Mouse (Mus musculus) cerebellum, postnatal 36 days (tissue): ENCODE results near the gene Rhbdd1.

Experiments used
- DNase-seq, 2 experiments: peaks; one replicate each; pipeline ENCODE4 v3.0.0; 2021 to 2022; ENCODE audit warnings: mixed read lengths in 2 of 2

Rhbdd1 gene

DNA sequence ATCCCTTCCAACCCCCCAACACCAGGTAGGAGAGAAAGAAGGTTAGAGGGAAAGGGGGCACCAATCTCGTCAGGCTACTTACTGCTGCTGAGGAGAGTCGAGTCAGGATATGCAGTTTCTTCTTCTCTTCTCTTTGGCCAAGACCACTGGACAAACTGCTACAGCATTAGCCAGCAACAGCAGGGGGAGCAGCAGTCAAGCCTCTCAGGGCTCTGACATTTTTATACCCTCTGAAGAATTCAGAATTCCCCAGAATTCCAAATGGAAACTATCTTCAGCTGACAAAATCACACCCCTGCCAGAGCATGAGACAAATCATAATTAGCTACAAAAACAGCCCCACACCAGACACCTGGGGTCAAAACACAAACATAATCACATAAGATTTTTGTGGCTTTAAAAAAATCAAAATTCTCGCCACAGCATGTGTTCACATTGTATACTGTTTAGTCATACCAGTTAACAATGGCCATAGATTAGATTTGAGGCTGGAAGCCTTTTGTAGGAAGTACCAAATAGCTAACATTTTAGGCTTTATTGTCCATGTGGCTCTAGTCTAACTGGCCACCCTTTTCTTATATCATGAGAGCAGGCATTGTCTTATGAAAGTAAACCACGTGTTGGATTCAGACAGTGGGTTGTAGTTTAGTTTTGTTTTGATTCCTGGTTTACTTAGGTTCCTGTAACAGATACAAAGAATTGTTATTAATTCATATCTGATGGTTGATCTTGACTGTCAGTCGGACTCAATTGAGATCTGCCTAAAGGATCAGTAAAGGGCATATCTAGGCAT is 55.6 kb downstream of the Rhbdd1 start:
- DNase-seq = no peak

DNA sequence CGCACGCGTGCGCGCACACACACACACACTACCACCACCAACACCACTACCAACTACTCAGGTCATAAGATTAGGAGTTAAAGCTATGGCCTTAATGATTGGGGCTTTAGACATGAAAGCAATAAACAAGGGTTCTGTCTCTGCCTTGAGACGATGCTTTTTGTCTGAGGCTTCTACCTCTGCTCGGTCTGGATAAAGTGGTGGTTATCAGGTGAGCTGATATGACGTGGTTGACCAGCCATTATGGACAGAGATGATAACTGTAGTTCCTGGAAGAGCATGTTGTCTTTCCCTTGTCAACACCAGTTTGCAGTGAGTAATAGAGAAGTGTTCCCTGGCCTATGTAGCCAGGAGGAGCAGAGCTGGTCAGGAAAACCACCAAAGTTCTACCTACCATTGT is 57.7 kb downstream of the Rhbdd1 start:
- DNase-seq = no peak

DNA sequence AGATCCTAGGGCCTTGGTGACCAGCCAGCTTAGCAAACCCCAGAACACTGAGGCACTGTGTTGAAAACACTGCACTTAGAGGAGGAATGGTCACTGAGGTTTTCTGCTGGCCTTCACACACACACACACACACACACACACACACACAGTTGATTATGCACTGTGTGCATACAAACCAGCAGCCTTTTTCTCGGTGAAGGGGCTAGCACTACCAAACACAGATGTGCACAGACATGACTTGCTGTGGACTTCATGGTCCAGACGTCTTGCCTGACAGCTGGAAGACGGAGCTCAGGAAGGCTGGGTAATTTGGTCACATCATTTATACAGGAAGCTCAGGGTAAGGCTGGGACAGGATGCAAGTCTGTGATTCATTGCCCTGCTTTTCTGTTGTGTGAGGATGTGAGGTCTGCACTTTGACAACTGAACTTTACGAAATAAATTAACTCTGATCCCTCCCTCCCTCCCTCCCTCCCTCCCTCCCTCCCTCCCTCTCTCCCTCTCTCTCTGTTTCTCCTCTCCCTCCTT is 58.6 kb downstream of the Rhbdd1 start:
- DNase-seq = no peak

DNA sequence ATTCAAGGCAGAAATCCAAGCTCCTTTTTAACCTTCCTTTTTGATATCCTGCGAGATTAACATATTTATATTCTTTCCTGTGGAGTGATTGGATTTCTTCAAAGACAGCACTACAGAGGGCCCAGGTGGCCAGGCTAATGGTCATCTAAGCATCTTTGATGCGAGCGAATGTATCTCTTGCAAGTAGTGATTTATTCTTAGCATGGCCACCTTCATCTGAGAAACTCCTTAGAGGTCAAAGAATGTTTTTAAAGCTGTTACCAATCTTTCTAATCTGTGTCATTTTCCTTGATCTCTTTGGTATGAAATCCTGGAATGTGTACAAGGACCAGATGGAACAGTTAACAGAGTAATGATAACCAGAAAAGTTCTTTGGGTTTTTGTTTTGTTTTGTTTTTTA is 59.2 kb downstream of the Rhbdd1 start:
- DNase-seq = no peak

DNA sequence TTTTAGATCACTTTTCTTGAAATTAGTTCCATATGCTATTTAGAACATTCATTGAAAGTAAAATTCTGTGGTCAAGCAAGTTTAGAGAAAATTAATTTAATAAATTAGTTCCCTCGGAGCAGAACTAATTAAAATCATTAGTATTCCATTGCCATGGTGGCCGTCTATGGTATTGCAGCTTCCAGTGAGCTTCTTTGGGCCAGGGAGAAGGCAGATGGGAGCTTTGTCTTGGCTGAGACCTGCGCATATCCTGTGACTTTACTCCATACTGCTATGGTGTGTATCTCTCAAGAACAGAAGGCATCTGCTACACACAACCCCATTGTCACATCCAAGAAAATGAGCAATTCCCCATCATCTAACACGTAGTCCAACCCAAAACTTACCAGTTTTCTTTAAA is 65.7 kb downstream of the Rhbdd1 start:
- DNase-seq = no peak

DNA sequence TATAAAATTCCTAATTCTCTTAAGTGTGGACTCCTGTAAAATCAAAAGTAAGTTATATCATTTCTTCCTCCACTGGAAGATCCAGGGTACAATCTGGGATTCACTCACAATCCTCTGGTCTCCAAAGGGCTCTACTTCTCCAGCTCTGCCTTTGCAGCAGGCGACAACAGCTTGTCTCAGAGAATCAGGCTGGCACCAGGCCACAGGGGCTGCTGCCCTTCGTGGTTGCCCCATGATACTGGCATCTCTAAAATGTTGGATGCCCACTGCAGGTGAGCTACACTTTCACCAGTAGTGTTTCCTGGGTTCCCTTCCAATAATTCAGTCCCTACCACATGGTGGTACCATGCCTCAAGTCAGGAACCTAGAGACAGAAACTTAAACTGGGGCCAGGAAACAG is 67.9 kb downstream of the Rhbdd1 start:
- no peak for DNase-seq

DNA sequence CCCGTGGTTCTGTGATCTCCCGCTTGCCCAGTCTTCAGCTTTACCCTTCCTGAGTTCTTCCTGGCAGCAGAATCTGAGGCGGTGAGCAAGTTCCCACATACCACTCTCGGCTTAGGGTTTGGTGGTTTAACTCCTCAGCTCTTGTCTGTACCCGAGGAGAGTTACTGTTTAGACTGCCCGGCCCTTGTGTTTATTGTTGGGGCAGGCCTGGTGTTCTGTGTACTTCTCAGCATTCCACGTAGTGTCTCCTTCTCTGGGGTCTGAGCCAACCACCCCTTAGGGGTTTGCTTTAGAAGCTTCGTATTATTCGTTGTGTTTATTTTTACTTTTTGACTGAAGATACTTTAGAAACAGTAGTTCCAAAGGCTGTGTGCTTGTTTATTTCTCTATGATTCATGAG is 68.8 kb downstream of the Rhbdd1 start:
- DNase-seq = no peak

DNA sequence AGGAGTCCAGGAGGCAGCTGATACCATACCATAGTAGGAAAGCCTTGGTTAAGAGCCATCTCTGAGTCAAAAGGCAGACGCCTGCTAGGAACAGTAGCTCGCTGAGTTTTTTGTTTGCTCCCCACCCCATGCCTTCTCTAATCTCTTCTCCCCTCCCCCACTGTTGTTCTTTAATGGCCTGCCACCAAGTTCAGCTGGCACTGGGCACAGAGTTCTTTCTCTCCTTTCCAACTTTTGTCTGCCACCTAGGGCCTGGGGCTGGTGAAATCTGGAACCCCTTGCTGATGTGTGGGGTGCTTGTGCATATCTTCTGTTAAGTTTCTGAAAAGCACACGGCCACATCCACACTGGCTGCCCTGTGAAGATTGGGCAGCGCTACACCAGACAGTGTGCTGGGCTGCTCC is 69.6 kb downstream of the Rhbdd1 start:
- DNase-seq = no peak

DNA sequence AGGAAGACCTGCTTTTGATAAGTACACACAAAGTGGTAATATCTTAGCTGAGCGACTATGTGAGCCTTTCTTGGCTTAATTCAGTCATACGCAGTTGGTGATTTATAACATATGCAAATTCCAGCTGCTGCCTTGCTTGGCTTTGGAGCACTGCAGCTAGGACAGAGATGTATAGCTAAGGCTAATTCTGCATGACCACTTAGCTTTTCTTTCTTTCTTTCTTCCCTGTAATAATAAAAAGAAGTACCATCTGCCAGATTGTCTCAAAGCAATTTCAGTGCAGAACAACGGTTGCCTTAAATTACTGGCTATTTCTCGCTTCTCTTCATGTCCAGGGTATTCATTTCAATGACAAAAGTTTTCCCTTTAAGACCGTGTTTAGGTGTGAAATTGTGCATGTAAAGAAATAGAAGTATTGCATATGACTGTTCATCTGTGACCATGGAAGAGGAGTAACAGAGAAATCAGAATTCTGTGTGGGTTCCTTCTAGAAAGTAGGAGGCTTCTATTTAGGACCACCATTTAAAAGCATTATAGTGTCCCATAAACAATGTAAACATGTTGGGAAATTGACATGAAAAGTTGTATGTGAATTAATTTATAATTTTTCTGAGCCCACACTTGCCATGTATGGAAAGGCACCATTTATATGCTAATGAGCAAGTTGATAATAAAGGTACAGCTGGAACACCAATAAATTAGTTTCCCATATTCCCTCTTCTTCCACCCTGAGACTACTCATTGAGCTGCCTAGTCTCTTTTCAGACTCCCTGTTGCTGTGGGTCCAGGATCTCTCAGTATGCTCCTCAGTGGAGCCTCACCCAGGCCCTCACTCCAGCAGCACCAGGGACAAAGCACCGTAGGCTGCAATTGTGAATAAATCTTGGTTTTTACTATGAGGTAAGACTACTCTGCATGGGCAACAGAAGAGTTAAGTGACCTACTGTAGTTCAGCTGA is 70.8 kb downstream of the Rhbdd1 start:
- DNase-seq = no peak

DNA sequence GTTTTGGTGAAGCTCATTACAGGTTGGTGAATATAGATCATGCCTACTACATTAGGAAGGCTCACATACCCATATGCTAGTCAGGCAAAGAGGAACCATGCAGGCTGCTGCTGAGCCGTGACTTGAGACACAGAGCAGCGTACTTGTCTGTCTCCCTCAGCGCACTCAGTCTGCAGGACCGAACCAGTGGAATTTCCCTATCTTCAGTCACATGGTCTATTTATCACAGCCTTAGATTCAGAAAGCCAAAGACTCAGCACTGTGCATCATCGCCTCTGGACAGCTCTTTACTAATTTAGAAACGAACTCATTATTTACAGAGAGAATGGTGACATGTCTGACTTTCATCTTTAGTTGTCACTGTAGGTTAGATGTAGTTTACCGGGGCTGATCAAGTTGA is 73.1 kb downstream of the Rhbdd1 start:
- DNase-seq = no peak

DNA sequence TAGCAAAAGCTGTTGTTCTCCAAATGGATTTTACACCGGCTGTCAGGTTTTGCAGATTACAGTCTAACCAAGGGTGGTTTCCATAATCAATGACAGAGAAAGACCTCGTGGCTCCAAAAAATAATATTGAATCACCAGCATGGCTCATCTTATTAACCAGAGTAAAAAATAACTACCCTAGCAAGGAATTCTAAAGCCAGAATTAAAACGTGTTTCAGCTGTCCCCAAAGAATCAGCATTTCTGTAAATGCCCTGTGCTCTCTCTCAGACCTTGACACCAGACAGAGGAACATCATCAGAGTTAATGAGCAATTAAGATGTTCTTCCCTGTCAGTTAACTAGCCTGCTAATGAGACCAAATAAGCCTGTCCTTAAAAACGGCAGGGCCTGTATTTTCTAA is 79.1 kb downstream of the Rhbdd1 start:
- no peak for DNase-seq

DNA sequence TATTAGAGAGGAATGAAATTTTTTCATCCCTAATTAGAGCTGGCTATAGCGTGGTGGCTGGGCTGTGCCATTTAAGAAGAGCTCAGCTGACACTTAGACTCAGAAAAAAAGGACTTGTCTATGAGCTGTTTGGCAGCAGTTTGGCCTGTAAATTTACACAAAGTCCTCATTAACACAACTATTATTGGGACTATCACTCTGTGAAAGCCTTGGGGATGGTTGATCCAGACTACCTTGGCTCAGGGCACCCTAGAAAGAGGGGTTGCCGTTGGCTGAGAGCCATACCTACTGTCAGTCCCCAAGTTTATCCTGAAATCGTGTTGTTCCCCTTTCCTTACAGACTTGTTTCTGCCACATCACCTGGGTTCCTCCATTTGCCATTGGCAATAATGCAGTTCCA is 91.5 kb downstream of the Rhbdd1 start:
- no peak for DNase-seq

DNA sequence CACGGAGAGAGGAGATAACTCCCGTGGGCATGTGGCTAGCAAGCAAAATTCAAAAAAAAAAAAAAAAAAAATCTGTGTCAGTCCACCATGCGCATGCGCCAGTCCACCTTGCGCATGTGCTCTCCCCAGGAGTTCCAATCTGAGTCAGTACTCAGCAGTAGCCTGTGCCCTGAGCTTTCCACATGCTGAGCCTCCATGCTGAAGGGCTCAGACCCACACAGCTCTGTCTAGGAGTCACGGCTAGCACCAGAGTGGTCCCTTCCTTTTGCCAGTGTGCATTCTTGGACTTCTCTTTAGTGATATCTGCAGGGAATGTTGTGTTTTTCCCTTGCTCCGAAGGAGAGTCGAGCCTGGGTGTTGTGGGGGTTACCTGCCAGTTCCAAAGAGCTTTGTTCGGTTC is 93.0 kb downstream of the Rhbdd1 start:
- no peak for DNase-seq

DNA sequence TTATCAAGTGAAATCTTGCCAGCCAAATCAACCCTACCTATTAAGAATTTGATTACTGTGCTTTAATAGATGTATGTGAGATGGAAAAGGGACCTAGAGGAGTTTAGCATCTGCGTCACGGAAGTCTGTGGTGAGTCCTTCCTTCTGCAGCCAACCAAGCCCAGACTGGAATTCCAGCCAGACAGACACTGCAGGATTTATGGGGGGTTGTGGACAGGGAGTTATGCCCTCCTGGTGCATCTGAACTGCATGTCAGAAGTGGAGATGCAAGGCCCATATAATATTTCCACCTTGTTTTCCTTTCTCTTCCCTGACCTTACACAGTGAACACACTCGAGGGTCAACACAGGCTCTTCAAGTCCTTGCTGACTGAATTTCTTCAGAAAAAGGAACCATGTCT is 94.3 kb downstream of the Rhbdd1 start:
- DNase-seq = no peak

DNA sequence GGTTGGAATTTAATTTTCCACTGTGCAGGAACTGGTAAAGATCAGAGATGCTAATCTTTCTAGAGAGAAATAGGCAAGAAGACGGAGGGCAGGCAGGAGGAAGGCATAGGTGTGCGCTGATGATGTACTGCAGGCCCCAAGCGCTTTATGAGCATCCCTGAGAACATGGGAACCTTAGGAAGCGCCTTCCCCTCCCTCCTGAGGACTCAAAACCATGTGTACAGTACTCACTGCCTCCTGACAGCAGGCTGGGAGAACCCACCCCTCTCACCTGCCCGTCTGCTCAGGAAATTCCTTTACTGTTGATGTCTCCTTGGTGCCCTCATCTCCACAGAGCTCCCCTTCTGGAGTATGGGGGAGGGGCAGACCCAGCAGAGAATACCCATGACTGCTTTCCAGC is 95.3 kb downstream of the Rhbdd1 start:
- DNase-seq = no peak

DNA sequence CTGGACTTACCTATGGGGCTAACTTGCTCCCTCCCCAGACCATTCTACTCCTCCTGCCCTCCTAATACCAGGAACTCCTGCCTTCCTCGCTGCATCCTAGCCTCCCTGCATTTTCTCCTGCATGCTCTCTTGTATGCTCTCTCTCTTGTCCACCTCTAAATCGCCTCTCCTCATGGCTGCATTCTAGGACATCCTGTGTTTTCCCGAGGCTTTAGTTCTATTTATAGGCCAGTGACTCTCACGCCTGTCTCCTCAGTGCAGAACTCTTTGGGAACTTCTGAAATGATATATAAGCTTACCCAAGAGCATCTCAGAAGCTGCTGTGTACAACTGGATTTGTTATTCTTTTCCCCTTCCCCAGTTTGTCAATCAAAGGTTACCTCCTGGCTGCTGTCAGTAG is 95.8 kb downstream of the Rhbdd1 start:
- no peak for DNase-seq

DNA sequence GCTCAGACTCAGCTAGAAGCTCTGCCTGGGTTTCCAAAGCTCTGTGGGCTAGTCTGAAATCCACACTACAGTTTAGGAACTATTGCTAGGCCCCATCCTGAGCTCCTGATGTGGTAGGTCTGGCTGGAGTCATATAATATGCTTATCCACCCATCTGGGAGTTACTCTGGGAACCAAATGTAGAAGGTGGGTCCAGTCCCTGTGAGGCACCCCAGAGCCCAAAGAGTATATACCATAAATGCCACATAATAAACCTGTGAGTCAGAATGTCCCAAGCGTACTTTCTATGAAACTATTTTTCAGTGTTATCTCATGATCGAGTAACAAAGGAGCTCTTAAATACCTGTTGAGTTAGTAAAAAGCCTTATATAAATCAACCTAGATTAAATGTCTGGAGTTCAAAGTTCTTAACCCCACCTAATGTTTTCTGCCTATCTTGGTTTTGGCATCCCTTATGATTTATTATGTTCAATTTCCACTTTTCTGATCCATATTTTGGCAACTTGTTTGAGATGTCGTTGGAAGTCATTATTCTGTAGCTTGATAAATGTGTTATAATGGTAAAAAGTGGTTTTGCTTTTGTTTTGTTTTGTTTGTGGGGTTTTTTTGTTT is 98.3 kb downstream of the Rhbdd1 start:
- no peak for DNase-seq

DNA sequence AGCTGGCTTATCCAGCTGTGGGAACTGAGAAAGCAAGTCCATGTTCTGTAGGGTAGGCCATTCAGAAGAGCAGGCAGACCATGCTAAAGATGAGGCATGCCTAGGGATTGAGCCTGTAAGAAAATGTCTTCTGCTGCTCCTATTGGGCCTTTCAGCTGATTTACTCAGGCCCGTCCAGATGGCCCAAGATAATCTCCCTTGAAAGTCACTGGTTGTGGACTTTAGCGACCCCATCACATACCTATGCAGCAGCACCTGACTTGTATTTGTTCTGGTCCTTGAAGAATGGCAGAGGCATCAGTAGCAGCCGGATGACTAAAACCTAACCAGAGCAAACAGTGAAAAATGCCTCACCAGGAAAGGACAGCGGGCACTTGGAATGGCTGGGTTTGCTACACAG is 99.4 kb downstream of the Rhbdd1 start:
- no peak for DNase-seq

DNA sequence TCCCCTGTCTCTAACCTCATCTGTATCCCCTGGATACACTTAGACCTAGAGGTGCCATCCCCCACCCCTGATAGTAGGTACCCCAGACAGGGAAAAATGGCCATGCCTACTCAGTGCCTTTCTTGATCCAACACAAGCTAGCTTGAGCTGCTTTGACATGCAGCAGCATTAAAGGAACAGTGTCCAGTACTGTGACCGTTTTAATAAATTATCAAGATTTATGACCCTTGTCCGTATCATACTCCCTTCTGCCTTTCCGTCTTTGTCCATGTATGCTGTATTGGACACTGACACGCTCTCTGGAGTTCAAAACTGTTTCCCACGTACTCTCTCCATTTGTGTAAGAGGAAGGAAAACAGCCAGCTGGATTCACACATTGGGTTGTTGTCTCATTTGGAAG is 111.5 kb downstream of the Rhbdd1 start:
- DNase-seq = no peak

DNA sequence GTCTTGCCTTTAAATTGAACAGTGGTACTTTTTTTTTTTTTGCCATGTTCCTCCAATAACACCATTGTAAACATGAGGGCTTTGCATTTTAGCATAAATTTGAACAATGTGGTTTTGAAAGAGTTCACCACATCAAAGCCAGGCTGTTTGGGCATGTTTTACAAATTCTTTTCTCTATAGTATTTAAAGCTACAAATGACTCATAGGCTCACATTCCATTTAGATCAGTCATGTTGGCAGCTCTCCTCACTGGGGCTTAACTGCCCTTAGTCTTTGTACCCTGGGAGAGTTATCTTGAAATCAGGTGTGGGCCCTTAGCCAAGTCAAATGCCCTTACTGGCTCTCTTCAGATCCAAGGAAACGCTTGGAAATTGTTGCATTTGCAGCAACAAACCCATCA is 112.8 kb downstream of the Rhbdd1 start:
- no peak for DNase-seq

DNA sequence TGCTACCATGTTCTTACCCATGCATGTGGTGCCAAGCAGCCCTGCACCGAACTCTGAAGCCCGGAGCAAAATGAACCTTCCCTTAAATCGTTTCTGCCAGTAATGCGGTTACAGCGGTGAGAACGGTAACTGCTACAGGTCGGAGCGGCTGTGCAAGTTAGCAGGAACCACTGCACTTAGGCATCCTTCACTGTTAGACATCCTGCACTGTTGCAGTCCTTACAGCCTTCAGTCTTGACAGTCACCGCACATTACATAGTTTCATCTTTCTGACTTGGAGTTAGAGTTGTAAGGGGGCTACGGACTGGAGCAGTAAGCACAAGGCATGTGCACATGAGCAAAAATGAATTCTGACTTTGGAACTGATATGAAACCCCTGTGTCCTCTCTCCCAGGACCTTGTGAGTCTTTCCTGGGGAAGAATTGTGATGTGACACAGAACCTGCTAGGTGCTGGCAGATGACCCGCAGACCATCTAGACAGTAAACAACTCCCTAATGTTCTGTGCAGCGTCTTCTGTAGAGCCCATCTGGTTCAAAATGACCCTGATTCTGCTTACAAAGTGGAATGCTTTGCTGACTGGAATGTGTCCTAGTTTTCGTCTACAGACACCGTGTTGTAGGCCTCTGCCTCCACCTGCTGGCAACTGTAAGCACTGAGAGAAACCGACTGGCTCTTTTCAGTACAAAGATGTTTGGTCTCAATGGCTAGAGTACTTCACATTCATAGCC is 116.8 kb downstream of the Rhbdd1 start:
- DNase-seq = peak; percentile 70 to 76

DNA sequence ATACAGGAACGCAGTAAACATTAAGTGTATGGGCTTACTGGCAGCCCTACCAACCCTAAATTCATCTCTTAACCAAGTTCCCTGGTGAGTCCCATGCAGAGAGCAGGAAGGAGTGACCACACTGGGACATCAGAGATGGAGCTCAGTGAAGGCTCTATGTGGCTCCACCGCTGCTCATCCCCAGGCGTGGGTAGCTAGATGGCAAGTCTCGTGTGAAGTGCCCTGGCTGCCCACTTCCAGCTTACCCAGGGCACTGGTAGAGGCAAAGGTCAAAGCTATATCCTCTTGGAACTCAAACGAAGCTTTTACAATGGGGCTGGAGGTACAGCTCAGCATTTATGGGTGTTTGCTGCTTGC is 117.4 kb downstream of the Rhbdd1 start:
- no peak for DNase-seq

DNA sequence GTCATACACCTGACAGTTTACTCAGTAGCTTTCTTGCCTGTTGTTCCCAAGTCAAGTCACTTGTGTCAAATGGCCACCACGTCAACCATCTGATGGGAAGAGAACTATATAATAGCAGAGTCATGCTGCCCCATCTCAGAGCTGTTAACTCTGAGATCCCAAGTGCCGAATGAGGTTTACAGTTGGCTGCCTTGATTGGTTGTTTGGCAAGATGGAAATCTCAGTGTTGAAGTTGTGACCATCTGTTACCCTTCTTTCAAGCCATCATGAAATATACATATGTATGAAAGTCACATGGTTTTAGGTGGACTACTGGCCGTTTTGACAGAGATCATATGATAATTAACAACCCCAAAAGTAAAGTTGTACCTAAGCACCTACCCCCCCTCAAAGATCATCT is 121.0 kb downstream of the Rhbdd1 start:
- DNase-seq = no peak
